Mouse (Mus musculus): ENCODE data around the gene Dnase2a.

GRCm38 (mm10) chr8:84966603-84967002 is 58.2 kb downstream of the Dnase2a start:
- TF ChIP-seq CTCF (IDR thresholded peaks at IDR 0.05; ENCODE audit: borderline replicate concordance, insufficient read depth, low read depth, low read length) (no peak), POLR2A (IDR thresholded peaks at IDR 0.05; ENCODE audit: borderline replicate concordance, insufficient read depth, low read length) (no peak)

Data from cerebellum, adult 2 months (tissue).